Mouse (Mus musculus): ENCODE measurements around the gene Zfp810. TPM values are rescaled to one million over a fixed set of nuclear protein-coding genes. Genes with fewer than 3 reads are reported as not detected.
A peak's percentile ranks its signal among the peaks of the same experiment; 100 is the strongest.
"Not testable (repeated sequence)": the region's sequence is repeated elsewhere in the genome, so short reads cannot be mapped to it uniquely, and the experiment has no call there.

Zfp810 gene
- polyA plus RNA-seq, 1 experiment from 2014 or later, result 36.6 TPM

DNA sequence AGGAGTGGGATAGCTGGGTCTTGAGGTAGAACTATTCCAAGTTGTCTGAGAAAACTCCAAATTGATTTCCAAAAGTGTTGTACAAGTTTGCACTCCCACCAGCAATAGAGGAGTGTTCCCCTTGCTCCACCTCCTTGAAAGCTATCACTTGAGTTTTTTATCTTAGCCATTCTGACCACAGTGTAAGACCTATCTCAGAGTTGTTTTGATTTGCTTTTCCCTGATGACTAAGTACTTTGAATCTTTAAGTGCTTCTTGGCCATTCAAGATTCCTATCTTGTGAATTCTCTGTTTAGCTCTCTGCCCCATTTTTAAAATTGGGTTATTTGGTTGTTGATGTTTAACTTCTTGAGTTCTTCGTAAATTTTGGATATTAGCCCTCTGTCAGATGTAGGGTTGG lies 11.7 kb upstream of the Zfp810 start:
- Histone ChIP-seq H3K9ac (replicated peaks) (no peak overlapping the region), H3K4me2 (no peak overlapping the region), H3K36me3 (no peaks in the 10 kb centered on the region), H3K27me3 (no peaks in the 10 kb centered on the region), H3K27ac (no peak overlapping the region), H3K9me3 (peaks cover 13% of the 10 kb centered on the region; the same call in 1 of the 2 replicates), H3K4me1 (replicated peaks) (no peaks in the 10 kb centered on the region), H3K4me3 (replicated peaks) (no peak overlapping the region)
- 91% methylated on average over 1 of the region's 1 CpGs for WGBS
- no peak for ATAC-seq (ENCODE audit: insufficient number of reproducible peaks, insufficient read depth, low FRiP score, low TSS enrichment, low read depth)

GRCm38 (mm10) chr9:22316047-22316446 lies 8.6 kb upstream of the Zfp810 start:
- not testable (repeated sequence) for H3K4me2 ChIP-seq; H3K27ac ChIP-seq; ATAC-seq (ENCODE audit: insufficient number of reproducible peaks, insufficient read depth, low FRiP score, low TSS enrichment, low read depth); H3K4me1 ChIP-seq (replicated peaks); H3K36me3 ChIP-seq; H3K9ac ChIP-seq (replicated peaks); H3K27me3 ChIP-seq; H3K4me3 ChIP-seq (replicated peaks)
- peaks cover 13% of the 10 kb centered on the region; the same call in 1 of the 2 replicates for H3K9me3 ChIP-seq
- 65% methylated on average over 5 of the region's 5 CpGs for WGBS

DNA sequence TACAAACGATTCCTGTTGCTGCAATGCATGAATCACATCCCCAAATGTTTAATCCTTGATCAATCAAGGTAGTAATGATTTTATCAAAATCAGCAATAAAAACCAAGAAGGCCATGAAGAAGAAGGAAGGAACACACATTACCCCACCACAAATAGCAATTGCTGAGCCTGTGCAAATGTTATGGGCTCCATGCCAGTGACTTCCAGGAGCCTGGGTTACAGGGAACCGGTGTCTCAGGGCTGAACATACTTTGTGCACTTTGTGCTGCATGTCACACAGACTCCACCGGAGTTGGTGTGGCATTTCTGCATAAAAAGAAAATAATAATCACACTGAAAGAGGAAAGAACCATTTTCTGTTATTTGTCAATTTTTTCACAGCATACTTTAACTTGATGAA lies 6.6 kb upstream of the Zfp810 start:
- WGBS, result 81% methylated on average over 3 of the region's 3 CpGs
- Histone ChIP-seq H3K4me1 (replicated peaks) (no peaks in the 10 kb centered on the region), H3K27me3 (no peaks in the 10 kb centered on the region), H3K36me3 (no peaks in the 10 kb centered on the region), H3K9me3 (peaks cover 13% of the 10 kb centered on the region; the same call in 1 of the 2 replicates), H3K4me3 (replicated peaks) (no peak overlapping the region), H3K9ac (replicated peaks) (no peak overlapping the region), H3K4me2 (no peak overlapping the region), H3K27ac (no peak overlapping the region)
- ATAC-seq (ENCODE audit: insufficient number of reproducible peaks, insufficient read depth, low FRiP score, low TSS enrichment, low read depth), result no peak

- Histone ChIP-seq H3K36me3 (no peaks in the 10 kb centered on the region), H3K27ac (no peak overlapping the region), H3K9ac (replicated peaks) (no peak overlapping the region), H3K4me2 (no peak overlapping the region), H3K9me3 (peaks cover 13% of the 10 kb centered on the region; the same call in 1 of the 2 replicates), H3K4me3 (replicated peaks) (no peak overlapping the region), H3K4me1 (replicated peaks) (no peaks in the 10 kb centered on the region), H3K27me3 (no peaks in the 10 kb centered on the region)
- ATAC-seq (ENCODE audit: insufficient number of reproducible peaks, insufficient read depth, low FRiP score, low TSS enrichment, low read depth), result no peak
- 86% methylated on average over 5 of the region's 5 CpGs for WGBS
These were observed 5.8 kb upstream of the Zfp810 start for GRCm38 (mm10) chr9:22313218-22313617.

- Histone ChIP-seq H3K4me3 (replicated peaks) (no peak overlapping the region), H3K4me1 (replicated peaks) (peaks cover 11% of the 10 kb centered on the region), H3K9ac (replicated peaks) (no peak overlapping the region), H3K36me3 (peaks cover 7% of the 10 kb centered on the region), H3K27me3 (no peaks in the 10 kb centered on the region), H3K4me2 (no peak overlapping the region), H3K27ac (no peak overlapping the region), H3K9me3 (0 out of 2 replicates have a peak, but pooled peaks cover 6% of the 10 kb centered on the region)
- no peak for ATAC-seq (ENCODE audit: insufficient number of reproducible peaks, insufficient read depth, low FRiP score, low TSS enrichment, low read depth)
- 89% methylated on average over 5 of the region's 5 CpGs for WGBS
These were observed 2.2 kb upstream of the Zfp810 start for GRCm38 (mm10) chr9:22309651-22310050.

DNA sequence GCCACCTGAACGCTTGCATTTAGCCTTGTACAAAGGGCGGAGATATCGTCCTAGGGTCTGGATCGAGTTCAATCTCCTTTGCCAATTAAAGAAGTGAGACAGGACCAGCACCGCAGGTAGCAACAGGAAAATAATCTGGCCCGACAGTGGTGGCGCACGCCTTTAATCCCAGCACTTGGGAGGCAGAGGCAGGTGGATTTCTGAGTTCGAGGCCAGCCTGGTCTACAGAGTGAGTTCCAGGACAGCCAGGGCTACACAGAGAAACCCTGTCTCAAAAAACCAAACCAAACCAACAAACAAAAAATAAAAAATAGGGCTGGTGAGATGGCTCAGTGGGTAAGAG lies 443 bp upstream of the Zfp810 start:
- H3K9ac ChIP-seq (replicated peaks); H3K27me3 ChIP-seq; ATAC-seq (ENCODE audit: insufficient number of reproducible peaks, insufficient read depth, low FRiP score, low TSS enrichment, low read depth): not testable (repeated sequence)
- Histone ChIP-seq H3K4me2 (peak overlapping the region; percentile 71), H3K9me3 (peaks cover 20% of the 10 kb centered on the region), H3K4me1 (replicated peaks) (peaks cover 11% of the 10 kb centered on the region), H3K36me3 (peaks cover 25% of the 10 kb centered on the region), H3K4me3 (replicated peaks) (peak overlapping the region; percentile 93), H3K27ac (peak overlapping the region; percentile 72; the same call in 1 of the 2 replicates)
- WGBS, result 12% methylated on average over 9 of the region's 9 CpGs

GRCm38 (mm10) chr9:22306726-22307125 lies 722 bp downstream of the Zfp810 start:
- Histone ChIP-seq H3K27me3 (no peaks in the 10 kb centered on the region), H3K4me2 (peak overlapping the region; percentile 71), H3K4me3 (replicated peaks) (peak overlapping the region; percentile 93), H3K27ac (peak overlapping the region; percentile 88), H3K4me1 (replicated peaks) (peaks cover 11% of the 10 kb centered on the region), H3K36me3 (peaks cover 36% of the 10 kb centered on the region), H3K9me3 (peaks cover 20% of the 10 kb centered on the region), H3K9ac (replicated peaks) (peak overlapping the region; percentile 99)
- 14% methylated on average over 6 of the region's 6 CpGs for WGBS
- no peak for ATAC-seq (ENCODE audit: insufficient number of reproducible peaks, insufficient read depth, low FRiP score, low TSS enrichment, low read depth)

DNA sequence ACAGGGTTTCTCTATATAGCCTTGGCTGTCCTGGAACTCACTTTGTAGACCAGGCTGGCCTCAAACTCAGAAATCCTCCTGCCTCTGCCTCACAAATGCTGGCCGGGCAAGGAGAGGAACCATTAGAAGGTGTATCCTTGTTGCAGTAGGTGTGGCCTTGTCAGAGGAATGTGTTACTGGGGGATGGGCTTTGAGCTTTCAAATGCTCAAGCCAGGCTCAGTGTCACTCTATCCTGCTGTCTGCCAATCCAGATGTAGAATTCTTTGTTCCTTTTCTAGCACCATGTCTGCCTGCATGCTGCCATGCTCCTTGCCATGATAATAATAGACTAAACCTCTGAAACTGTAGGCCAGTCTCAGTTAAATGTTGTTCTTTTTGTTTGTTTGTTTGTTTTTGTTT lies 5.2 kb downstream of the Zfp810 start:
- 93% methylated on average over 1 of the region's 1 CpGs for WGBS
- Histone ChIP-seq H3K27me3 (no peaks in the 10 kb centered on the region), H3K4me2 (no peak overlapping the region), H3K9me3 (peaks cover 20% of the 10 kb centered on the region), H3K4me3 (replicated peaks) (no peak overlapping the region), H3K27ac (no peak overlapping the region), H3K36me3 (peaks cover 80% of the 10 kb centered on the region), H3K4me1 (replicated peaks) (peaks cover 11% of the 10 kb centered on the region), H3K9ac (replicated peaks) (no peak overlapping the region)
- ATAC-seq (ENCODE audit: insufficient number of reproducible peaks, insufficient read depth, low FRiP score, low TSS enrichment, low read depth), result no peak

- over 99% methylated on average over 4 of the region's 4 CpGs for WGBS
- H3K4me3 ChIP-seq (replicated peaks), result no peak overlapping the region
- no peak overlapping the region for H3K27ac ChIP-seq
- no peaks in the 10 kb centered on the region for H3K4me1 ChIP-seq (replicated peaks)
- H3K27me3 ChIP-seq, result no peaks in the 10 kb centered on the region
- H3K9me3 ChIP-seq, result peaks cover 79% of the 10 kb centered on the region
- H3K9ac ChIP-seq (replicated peaks), result no peak overlapping the region
- no peak overlapping the region for H3K4me2 ChIP-seq
- no peak for ATAC-seq (ENCODE audit: insufficient number of reproducible peaks, insufficient read depth, low FRiP score, low TSS enrichment, low read depth)
- peaks cover 92% of the 10 kb centered on the region for H3K36me3 ChIP-seq
These were observed 28.7 kb downstream of the Zfp810 start for GRCm38 (mm10) chr9:22278733-22279132.

DNA sequence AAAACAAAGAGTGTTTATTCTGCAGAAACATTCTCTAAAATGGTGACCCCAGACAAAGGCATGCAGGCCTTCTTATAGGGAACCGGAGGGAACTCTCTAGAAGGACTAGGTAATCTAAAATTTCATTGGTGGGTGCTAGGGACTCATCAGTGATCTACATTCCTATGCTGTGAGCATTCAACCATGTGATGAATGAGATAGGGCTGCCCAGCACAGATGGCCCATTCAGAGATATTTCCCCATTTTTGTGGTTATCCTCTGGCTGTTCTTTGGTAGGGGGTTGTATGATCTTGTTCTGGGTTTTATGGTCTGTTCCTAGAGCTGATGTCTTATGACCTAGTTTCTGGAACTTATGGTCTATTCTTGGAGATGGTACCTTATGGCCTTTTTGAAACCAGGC lies 38.6 kb downstream of the Zfp810 start:
- 92% methylated on average over 1 of the region's 1 CpGs for WGBS

DNA sequence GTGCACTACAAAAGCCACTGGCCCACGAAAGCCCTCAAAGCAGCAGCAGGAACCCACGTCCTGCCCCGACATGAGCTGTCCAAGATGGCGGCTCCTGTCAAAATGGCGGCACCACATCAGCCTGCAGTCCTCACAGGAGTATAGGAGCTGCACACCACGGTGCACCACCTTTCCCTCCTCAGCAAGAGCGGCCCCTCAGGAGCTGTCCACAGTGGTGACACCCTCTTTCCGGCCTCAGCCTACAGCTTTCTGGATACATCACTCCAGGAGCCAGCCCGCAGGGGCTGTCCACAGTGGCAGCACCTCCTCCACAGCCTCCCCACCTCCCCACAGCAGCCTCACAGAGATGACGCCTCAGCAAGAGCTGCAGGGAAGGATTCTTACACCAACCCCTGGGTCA lies 44.8 kb downstream of the Zfp810 start:
- Histone ChIP-seq H3K9me3 (peaks cover 3% of the 10 kb centered on the region; the same call in 1 of the 2 replicates), H3K4me3 (replicated peaks) (no peak overlapping the region), H3K27me3 (no peaks in the 10 kb centered on the region), H3K4me2 (no peak overlapping the region), H3K9ac (replicated peaks) (no peak overlapping the region), H3K27ac (no peak overlapping the region), H3K4me1 (replicated peaks) (no peaks in the 10 kb centered on the region), H3K36me3 (peaks cover 4% of the 10 kb centered on the region)
- 90% methylated on average over 10 of the region's 10 CpGs for whole genome bisulfite sequencing
- no peak for ATAC-seq (ENCODE audit: insufficient number of reproducible peaks, insufficient read depth, low FRiP score, low TSS enrichment, low read depth)

More for the DNA sequence above, 38.6 kb downstream of the Zfp810 start:
- Histone ChIP-seq H3K36me3 (peaks cover 6% of the 10 kb centered on the region; the same call in 1 of the 2 replicates), H3K9ac (replicated peaks) (no peak overlapping the region), H3K4me2 (no peak overlapping the region), H3K27ac (no peak overlapping the region), H3K27me3 (no peaks in the 10 kb centered on the region), H3K4me3 (replicated peaks) (no peak overlapping the region), H3K4me1 (replicated peaks) (no peaks in the 10 kb centered on the region), H3K9me3 (peaks cover 9% of the 10 kb centered on the region; the same call in 1 of the 2 replicates)
- no peak for ATAC-seq (ENCODE audit: insufficient number of reproducible peaks, insufficient read depth, low FRiP score, low TSS enrichment, low read depth)

- Histone ChIP-seq H3K4me3 (replicated peaks) (no peak overlapping the region), H3K9ac (replicated peaks) (no peak overlapping the region), H3K27ac (no peak overlapping the region), H3K4me1 (replicated peaks) (no peaks in the 10 kb centered on the region), H3K9me3 (peaks cover under 1% of the 10 kb centered on the region; the same call in 1 of the 2 replicates), H3K4me2 (no peak overlapping the region), H3K27me3 (no peaks in the 10 kb centered on the region), H3K36me3 (peaks cover 14% of the 10 kb centered on the region)
- WGBS, result 88% methylated on average over 1 of the region's 1 CpGs
- no peak for ATAC-seq (ENCODE audit: insufficient number of reproducible peaks, insufficient read depth, low FRiP score, low TSS enrichment, low read depth)
These were observed 45.9 kb downstream of the Zfp810 start for GRCm38 (mm10) chr9:22261594-22261993.

Measured in limb, embryonic 12.5 days (tissue).